ENCODE assay signal across 16 mouse cellular contexts in genomic region chr5:100981849-100982572, GRCm38 (mm10).
DNase-seq lines count a peak whose midpoint lies in the region; ATAC-seq lines count a peak whose summit lies in the region.
"Had no signal": no experiment of that assay in that cellular context is flagged by ENCODE, and none has a peak within 500 bp of the region (broad histone marks: within the 10 kb centered on the region; RNA-seq: fewer than 3 reads in every experiment).

No protein-coding gene starts in this region.

- peak; percentile 26 for DNase-seq in hindbrain, embryonic 11.5 days (ENCODE audit: low spot score)
- no peak for DNase-seq in hindbrain, embryonic 10.5 days (ENCODE audit: low spot score)
- peak; percentile 49 for DNase-seq in hindbrain, embryonic 14.5 days (ENCODE audit: low spot score)
- DNase-seq in retina, embryonic 14.5 days (ENCODE audit: low spot score) = peak; percentile 24
- DNase-seq in urinary bladder, postnatal 10 days (ENCODE audit: low spot score) = no peak
- DNase-seq in heart, postnatal 10 days = no peak
- DNase-seq: adrenal gland, postnatal 25 days; cerebellum, adult 2 months; right cerebral cortex, postnatal 25 days had no signal

- H3K4me1 ChIP-seq in hindbrain, embryonic 11.5 days (replicated peaks; ENCODE audit: control insufficient read depth, insufficient read depth, low read length) = peaks cover 3% of the 10 kb centered on the region; the same call in 1 of the 2 replicates
- peaks cover 9% of the 10 kb centered on the region for H3K4me1 ChIP-seq in hindbrain, embryonic 10.5 days (replicated peaks)
- 0 out of 2 replicates have a peak, but pooled peaks cover 3% of the 10 kb centered on the region for H3K4me1 ChIP-seq in hindbrain, embryonic 14.5 days (replicated peaks; ENCODE audit: control insufficient read depth, insufficient read depth, low read length)
- no peaks in the 10 kb centered on the region for H3K4me1 ChIP-seq in midbrain, embryonic 16.5 days (ENCODE audit: control insufficient read depth, insufficient read depth, low read length)
- H3K4me1 ChIP-seq: kidney, embryonic 15.5 days had no signal

- no peaks in the 10 kb centered on the region for H3K9me3 ChIP-seq in hindbrain, embryonic 11.5 days (ENCODE audit: control insufficient read depth, low read length)
- no peaks in the 10 kb centered on the region for H3K9me3 ChIP-seq in hindbrain, embryonic 10.5 days
- no peaks in the 10 kb centered on the region for H3K9me3 ChIP-seq in hindbrain, embryonic 14.5 days (ENCODE audit: control insufficient read depth, low read length)
- no peaks in the 10 kb centered on the region for H3K9me3 ChIP-seq in midbrain, embryonic 16.5 days (replicated peaks; ENCODE audit: control insufficient read depth, low read length, poor library complexity, severe bottlenecking)
- H3K9me3 ChIP-seq: kidney, embryonic 15.5 days had no signal

- 57% methylated on average over 18 of the region's 18 CpGs for WGBS in hindbrain, embryonic 11.5 days
- 78% methylated on average over 18 of the region's 18 CpGs for WGBS in hindbrain, embryonic 10.5 days
- WGBS in hindbrain, embryonic 14.5 days = 38% methylated on average over 18 of the region's 18 CpGs
- WGBS in midbrain, embryonic 16.5 days = 60% methylated on average over 18 of the region's 18 CpGs

- H3K9ac ChIP-seq in hindbrain, embryonic 11.5 days (ENCODE audit: low read depth, low read length) = no peak overlapping the region
- no peak overlapping the region for H3K9ac ChIP-seq in hindbrain, embryonic 14.5 days
- no peak overlapping the region for H3K9ac ChIP-seq in midbrain, embryonic 16.5 days (ENCODE audit: low read depth, low read length)
- H3K9ac ChIP-seq: kidney, embryonic 15.5 days; liver, embryonic 14.5 days had no signal

- no peak overlapping the region for H3K4me3 ChIP-seq in hindbrain, embryonic 11.5 days (ENCODE audit: low read depth, low read length)
- no peak overlapping the region for H3K4me3 ChIP-seq in hindbrain, embryonic 10.5 days
- H3K4me3 ChIP-seq in hindbrain, embryonic 14.5 days (replicated peaks; ENCODE audit: low read length) = no peak overlapping the region
- H3K4me3 ChIP-seq in midbrain, embryonic 16.5 days (ENCODE audit: low read depth, low read length) = no peak overlapping the region
- H3K4me3 ChIP-seq: kidney, embryonic 15.5 days had no signal

- no peak overlapping the region; the same call in 1 of the 2 replicates for H3K27ac ChIP-seq in hindbrain, embryonic 11.5 days (ENCODE audit: low read depth, low read length)
- H3K27ac ChIP-seq in hindbrain, embryonic 10.5 days = no peak overlapping the region
- H3K27ac ChIP-seq in hindbrain, embryonic 14.5 days = peak overlapping the region; percentile 40
- H3K27ac ChIP-seq in midbrain, embryonic 16.5 days (ENCODE audit: low read length) = 0 out of 2 replicates have a peak overlapping the region, but pooled peaks have one; percentile 34
- H3K27ac ChIP-seq: kidney, embryonic 15.5 days; liver, embryonic 14.5 days; stomach, postnatal 0 days had no signal

- no peaks in the 10 kb centered on the region for H3K36me3 ChIP-seq in hindbrain, embryonic 11.5 days (ENCODE audit: control insufficient read depth, insufficient read depth, low read length)
- H3K36me3 ChIP-seq in hindbrain, embryonic 10.5 days = no peaks in the 10 kb centered on the region
- H3K36me3 ChIP-seq in hindbrain, embryonic 14.5 days (replicated peaks; ENCODE audit: control insufficient read depth, insufficient read depth) = no peaks in the 10 kb centered on the region
- H3K36me3 ChIP-seq in midbrain, embryonic 16.5 days (ENCODE audit: control insufficient read depth, insufficient read depth, low read length) = no peaks in the 10 kb centered on the region
- H3K36me3 ChIP-seq: kidney, embryonic 15.5 days had no signal

- no peaks in the 10 kb centered on the region for H3K27me3 ChIP-seq in hindbrain, embryonic 11.5 days (ENCODE audit: control insufficient read depth, insufficient read depth, low read length)
- H3K27me3 ChIP-seq in hindbrain, embryonic 10.5 days (ENCODE audit: insufficient read depth, poor library complexity, severe bottlenecking) = no peaks in the 10 kb centered on the region
- no peaks in the 10 kb centered on the region for H3K27me3 ChIP-seq in hindbrain, embryonic 14.5 days (ENCODE audit: control insufficient read depth, insufficient read depth, low read length)
- no peaks in the 10 kb centered on the region for H3K27me3 ChIP-seq in midbrain, embryonic 16.5 days (ENCODE audit: control insufficient read depth, insufficient read depth, low read depth, low read length)
- H3K27me3 ChIP-seq: kidney, embryonic 15.5 days had no signal

- ATAC-seq in hindbrain, embryonic 11.5 days (ENCODE audit: low FRiP score) = peak; percentile 54; the same call in 1 of the 2 replicates
- ATAC-seq in hindbrain, embryonic 14.5 days (ENCODE audit: low FRiP score) = peak; percentile 31; the same call in 1 of the 2 replicates
- ATAC-seq in midbrain, embryonic 16.5 days = no peak
- ATAC-seq: activated CD4-positive, CD25-positive, alpha-beta regulatory T cell, adult 4 months; forebrain, embryonic 16.5 days; Patski had no signal

- no peak overlapping the region for H3K4me2 ChIP-seq in hindbrain, embryonic 11.5 days (replicated peaks; ENCODE audit: low read depth, low read length)
- H3K4me2 ChIP-seq in hindbrain, embryonic 14.5 days (replicated peaks) = peak overlapping the region; percentile 31
- no peak overlapping the region for H3K4me2 ChIP-seq in midbrain, embryonic 16.5 days (ENCODE audit: low read length)
- H3K4me2 ChIP-seq: kidney, embryonic 15.5 days had no signal

- intact Hi-C loops in heart, postnatal 10 days (cut with DNase I) = no loop called here

Comparison
In these comparisons a context has a peak if more than half of its experiments do, and no peak if none do; other contexts are left out.
1. DNase-seq: peak in hindbrain, embryonic 11.5 days (single experiment), hindbrain, embryonic 14.5 days (single experiment) and retina, embryonic 14.5 days (single experiment); none in hindbrain, embryonic 10.5 days (single experiment), urinary bladder, postnatal 10 days (single experiment) and heart, postnatal 10 days (0 of 2).
2. H3K27ac ChIP-seq: peak in hindbrain, embryonic 14.5 days (single experiment) and midbrain, embryonic 16.5 days (single experiment); none in hindbrain, embryonic 11.5 days (single experiment) and hindbrain, embryonic 10.5 days (single experiment).